Mouse (Mus musculus) testis, adult 10 weeks (tissue): ENCODE results near the gene Ergic2. TPM values are rescaled to one million over a fixed set of nuclear protein-coding genes. Genes with fewer than 3 reads are reported as not detected.

Experiments used
- polyA plus RNA-seq: library from polyadenylated mRNA; stranded (reverse); fragments of 350-450 nt; fragmentation: Illumina TruSeq; extraction: RNeasy Lipid Tissue Mini Kit (QIAGEN cat#74804); gene quantifications from one replicate; pipeline ENCODE4 v1.2.3, GENCODE M21; 2014; ENCODE audit warnings: low read depth, low replicate concordance

Gene Ergic2
- 933 TPM for polyA plus RNA-seq

DNA sequence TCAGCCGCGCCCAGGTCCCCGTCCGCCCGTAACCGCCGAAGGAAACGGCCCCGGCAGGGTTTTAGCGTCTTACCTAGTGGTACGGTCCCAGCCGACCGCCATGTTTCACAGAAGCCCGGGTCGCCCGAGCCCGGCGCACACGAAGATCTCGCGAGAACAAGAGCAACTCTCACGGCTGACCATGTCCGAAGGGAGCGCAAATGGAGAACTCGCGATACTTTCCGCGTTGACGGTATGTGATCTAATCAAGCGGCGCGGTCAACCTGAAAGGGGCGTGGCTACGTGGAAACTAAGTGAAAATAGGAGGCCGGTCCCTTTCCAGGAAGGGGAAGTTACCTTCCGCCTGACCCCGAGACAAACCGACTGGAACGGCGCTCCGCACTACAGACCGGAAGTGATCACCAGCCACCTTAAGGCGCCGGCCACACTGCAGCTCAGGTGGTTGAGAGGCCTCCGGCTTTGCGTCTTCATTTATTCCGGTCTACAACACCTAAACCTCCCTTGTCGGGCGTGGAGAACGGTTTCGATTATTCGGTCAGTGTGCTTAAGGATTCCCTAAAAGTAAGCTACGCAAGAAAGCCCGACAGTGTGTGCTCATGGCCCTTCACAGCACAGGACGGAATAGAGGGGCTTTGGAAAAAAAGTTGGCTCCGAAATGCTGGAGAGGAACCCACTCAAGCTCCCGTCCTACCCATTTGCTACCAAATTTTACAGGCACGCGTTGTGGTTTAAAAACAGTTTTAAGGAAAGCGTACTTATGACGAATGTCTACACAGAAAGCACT is at the start of gene Ergic2:
Gene Ergic2, minus strand, starts transcription at position 478 of the 784 bp plus-strand sequence.

Other genes starting within 250 kb of the Ergic2 start
- gene Far2, start 165.1 kb downstream of the Ergic2 start, polyA plus RNA-seq = 3.0 TPM
- gene Tmtc1, start 232.0 kb upstream of the Ergic2 start, polyA plus RNA-seq = 5.9 TPM